Mouse (Mus musculus) liver, embryonic 14.5 days (tissue): ENCODE measurements around the gene Aagab.

ENCODE experiments used
- CTCF ChIP-seq: IDR thresholded peaks from 2 replicates; pipeline ENCODE4 v1.5.1; 2016; ENCODE audit warnings: antibody characterized with exemption, low read depth, control low read depth
- EP300 ChIP-seq: IDR thresholded peaks from 2 replicates; pipeline ENCODE4 v1.6.1; 2016; ENCODE audit warnings: antibody characterized with exemption, low read depth

GRCm38 (mm10) chr9:63654575-63654974, 52.1 kb downstream of the Aagab start:
- TF ChIP-seq CTCF (no peak), EP300 (no peak)
